Mouse (Mus musculus): ENCODE data around the gene Gm10563. TPM values are rescaled to one million over a fixed set of nuclear protein-coding genes. Genes with fewer than 3 reads are reported as not detected.
"Not testable (repeated sequence)": the region's sequence is repeated elsewhere in the genome, so short reads cannot be mapped to it uniquely, and the experiment has no call there.

Gene Gm10563
- not detected for total RNA-seq (2021)

GRCm38 (mm10) chr4:155645308-155645707 is at the start of gene Gm10563:
Gene Gm10563 (minus strand): TSS chr4:155645408.
- DNase-seq (ENCODE audit: extremely low spot score in 1 of 2, low spot score in 1 of 2) = not testable (repeated sequence)

DNA sequence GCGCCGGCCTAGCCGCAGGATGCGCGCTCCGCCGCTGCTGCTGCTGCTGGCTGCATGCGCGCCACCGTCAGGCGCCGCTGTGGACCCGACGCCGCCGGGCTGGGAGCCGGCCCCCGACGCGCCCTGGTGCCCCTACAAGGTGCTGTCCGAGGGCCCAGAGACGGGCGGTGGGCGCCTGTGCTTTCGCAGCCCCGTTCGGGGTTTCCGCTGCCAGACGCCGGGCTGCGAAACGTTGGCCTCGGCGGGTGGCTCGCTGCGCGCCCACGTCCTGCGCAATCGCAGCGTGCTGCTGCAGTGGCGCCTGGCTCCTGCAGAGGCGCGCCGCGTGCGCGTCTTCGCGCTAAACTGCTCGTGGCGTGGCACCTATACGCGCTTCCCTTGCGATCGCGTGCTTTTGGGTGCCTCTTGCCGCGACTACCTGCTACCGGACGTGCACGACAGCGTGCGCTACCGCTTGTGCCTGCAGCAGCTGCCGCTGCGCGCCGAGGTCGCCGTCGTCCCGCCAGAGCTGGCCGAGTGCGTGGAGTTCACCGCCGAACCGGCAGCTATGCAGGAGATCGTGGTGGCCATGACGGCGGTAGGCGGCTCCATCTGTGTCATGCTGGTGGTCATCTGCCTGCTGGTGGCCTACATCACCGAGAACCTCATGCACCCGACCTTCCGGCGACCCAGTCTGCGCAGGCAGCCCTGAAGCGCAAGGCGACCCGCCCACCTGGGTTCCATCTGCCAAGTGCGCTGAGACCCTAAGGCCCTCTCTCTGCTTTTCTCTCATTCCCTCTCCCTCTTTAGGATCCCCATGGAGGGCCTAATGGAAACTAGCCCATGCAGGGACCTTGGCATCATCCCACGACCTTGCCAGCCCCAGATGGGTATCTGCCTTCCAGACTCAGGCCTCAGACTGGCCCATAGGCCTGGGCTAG is 49.5 kb upstream of the Gm10563 start:
- peak; percentile 63 to 80 for DNase-seq (ENCODE audit: extremely low spot score in 1 of 2, low spot score in 1 of 2)

GRCm38 (mm10) chr4:155694111-155694481 is 48.9 kb upstream of the Gm10563 start, which contains the start of gene Fndc10:
Gene Fndc10 (plus strand): TSS chr4:155694342.
- peak in 1 of 2 experiments; percentile 61 for DNase-seq (ENCODE audit: extremely low spot score in 1 of 2, low spot score in 1 of 2)

DNA sequence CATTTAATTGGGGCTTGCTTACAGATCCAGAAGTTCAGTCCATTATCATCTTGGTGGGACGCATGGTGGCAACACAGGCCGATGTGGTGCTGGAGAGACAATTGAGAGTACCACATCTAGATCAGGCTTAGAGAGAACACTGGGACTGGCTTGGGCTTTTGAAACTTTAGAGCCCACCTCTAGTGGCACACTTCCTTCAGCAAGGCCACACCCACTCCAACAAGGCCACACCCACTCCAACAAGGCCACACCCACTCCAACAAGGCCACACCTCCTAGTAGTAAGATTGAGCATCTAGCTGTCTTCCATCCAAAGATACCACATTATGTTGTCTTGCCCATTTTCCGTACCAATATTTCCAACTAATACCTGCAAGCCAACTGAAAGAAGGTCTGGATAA is 47.2 kb upstream of the Gm10563 start:
- no peak for DNase-seq (ENCODE audit: extremely low spot score in 1 of 2, low spot score in 1 of 2)

- DNase-seq (ENCODE audit: extremely low spot score in 1 of 2, low spot score in 1 of 2) = peak in 1 of 2 experiments; percentile 58
These were observed 45.6 kb upstream of the Gm10563 start for GRCm38 (mm10) chr4:155690571-155691375.

GRCm38 (mm10) chr4:155687764-155688163 is 42.6 kb upstream of the Gm10563 start:
- not testable (repeated sequence) for DNase-seq (ENCODE audit: extremely low spot score in 1 of 2, low spot score in 1 of 2)

DNA sequence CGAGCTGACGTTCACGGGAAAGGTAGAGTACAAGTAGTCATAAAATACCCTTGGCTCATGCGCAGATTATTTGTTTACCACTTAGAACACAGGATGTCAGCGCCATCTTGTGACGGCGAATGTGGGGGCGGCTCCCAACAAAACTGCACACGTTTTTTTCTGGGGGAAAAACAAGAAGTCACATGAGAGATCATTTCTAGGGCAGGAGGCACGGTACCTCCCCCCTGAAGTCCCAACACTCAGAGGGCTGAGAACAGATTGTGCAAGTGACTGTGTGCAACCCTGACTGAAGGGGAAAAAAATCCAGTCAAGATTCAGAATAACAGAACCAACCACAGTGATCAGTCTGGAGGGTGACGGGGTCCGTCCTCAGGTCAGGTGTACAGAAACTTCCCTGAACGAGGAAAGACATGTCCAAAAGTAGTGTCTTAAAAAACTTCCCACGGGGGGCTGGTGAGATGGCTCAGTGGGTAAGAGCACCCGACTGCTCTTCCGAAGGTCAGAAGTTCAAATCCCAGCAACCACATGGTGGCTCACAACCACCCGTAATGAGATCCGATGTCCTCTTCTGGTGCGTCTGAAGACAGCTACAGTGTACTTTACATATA is 38.6 kb upstream of the Gm10563 start:
- DNase-seq (ENCODE audit: extremely low spot score in 1 of 2, low spot score in 1 of 2) = not testable (repeated sequence)

DNA sequence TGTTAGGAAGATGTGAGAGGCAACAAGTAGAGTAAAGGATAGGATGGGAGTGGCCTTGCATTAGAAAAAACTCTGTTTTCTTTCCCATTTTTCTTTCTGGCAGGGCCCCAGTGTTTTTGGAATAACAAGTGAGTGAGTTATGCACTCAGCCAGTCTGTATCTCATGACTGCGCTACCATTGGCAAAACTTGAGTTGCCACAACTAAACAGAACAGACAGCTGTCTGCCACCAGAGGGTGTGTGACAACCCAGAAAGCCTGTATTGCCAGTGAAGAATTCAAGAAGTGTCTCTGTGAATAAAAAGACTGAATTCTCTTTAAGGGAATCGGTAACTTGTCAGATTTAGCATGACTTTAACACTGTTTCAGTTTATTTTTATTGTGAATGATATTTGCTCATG is 30.8 kb upstream of the Gm10563 start:
- no peak for DNase-seq (ENCODE audit: extremely low spot score in 1 of 2, low spot score in 1 of 2)

DNA sequence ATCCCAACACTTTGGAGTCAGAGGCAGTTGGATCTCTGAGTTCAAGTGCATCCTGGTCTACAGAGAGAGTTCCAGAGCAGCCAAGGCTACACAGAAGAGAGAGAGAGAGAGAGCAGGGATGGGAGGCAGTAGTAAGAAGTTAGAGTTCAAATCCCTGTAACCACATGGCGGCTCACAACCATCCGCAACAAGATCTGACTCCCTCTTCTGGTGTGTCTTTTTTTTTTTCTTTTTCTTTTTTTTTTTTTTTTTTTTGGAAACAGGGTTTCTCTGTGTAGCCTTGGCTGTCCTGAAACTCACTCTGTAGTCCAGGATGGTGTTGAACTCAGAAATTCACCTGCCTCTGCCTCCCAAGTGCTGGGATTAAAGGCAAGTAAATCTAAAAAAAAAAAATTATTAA is 26.9 kb upstream of the Gm10563 start:
- DNase-seq (ENCODE audit: extremely low spot score in 1 of 2, low spot score in 1 of 2) = no peak

GRCm38 (mm10) chr4:155670236-155670635 is 25.0 kb upstream of the Gm10563 start:
- not testable (repeated sequence) for DNase-seq (ENCODE audit: extremely low spot score in 1 of 2, low spot score in 1 of 2)

GRCm38 (mm10) chr4:155669598-155670075 is 24.4 kb upstream of the Gm10563 start:
- DNase-seq (ENCODE audit: extremely low spot score in 1 of 2, low spot score in 1 of 2) = no peak

GRCm38 (mm10) chr4:155668689-155669597 is 23.7 kb upstream of the Gm10563 start, which contains the start of gene Mib2:
Gene Mib2 (minus strand): TSS chr4:155669198.
- DNase-seq (ENCODE audit: extremely low spot score in 1 of 2, low spot score in 1 of 2) = peak; percentile 90 to 98

GRCm38 (mm10) chr4:155666903-155667302 is 21.7 kb upstream of the Gm10563 start:
- no peak for DNase-seq (ENCODE audit: extremely low spot score in 1 of 2, low spot score in 1 of 2)

DNA sequence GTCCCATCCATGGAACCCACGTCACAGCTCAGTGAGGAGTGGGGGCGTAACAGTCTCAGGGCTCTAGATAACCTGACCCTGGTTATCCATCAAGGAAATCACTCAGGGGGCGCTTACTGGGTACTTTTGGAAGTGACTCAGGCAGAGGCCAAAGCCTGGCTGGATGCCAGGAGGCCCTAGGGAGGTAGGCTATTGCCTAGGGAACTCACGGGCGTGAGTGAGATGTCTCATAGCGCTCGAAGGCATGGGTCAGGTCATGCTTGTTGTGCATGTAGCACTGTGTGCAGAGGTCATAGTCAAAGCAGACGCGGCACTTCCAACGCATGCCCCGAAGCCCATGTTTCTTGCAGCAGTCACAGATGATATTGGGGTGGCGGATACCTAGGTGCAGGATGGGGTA is 15.4 kb upstream of the Gm10563 start:
- no peak for DNase-seq (ENCODE audit: extremely low spot score in 1 of 2, low spot score in 1 of 2)

DNA sequence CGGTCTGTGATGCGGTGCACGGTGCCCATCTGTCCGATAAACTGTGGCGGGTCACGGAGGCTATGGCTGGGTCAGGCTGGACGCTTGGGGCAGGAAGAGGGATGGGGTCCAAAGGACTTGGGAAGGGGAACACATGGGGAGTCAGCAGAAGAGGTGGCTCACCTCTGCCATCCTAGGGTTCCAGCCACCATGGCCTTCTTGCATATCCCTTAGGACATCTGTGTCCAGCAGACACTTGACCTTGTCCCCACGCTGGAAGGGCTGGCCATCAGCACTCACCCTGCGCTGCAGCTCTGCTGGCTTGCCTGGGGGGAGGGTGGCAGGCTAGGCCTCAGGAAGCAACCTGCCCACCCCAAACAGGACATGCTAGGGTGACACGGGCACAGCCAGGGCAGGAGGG is 13.8 kb upstream of the Gm10563 start:
- DNase-seq (ENCODE audit: extremely low spot score in 1 of 2, low spot score in 1 of 2) = no peak

DNA sequence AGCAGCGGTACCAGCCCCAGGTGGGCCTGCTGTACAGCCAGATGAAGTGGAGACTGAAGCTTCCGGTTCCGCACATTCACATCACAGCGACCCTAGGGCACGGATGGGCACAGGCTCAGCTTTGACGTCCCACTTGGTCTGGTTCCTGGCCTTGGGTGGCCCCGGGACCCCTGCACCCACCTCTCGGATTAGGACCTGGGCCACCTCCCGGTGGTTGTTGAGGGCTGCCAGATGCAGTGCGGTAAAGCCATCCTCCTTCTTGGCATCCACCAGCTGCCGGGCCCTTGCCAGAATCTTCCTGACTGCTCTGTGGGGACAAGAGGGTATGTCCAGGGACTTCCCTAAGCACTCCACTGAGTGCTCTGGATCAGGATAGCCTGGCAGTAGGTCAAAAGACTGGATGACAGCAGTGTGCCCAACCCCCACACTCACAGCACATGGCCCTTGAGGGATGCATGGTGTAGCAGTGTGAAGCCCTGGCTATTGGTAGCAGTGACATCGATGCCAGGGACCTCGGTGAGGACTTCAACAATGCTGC is 11.1 kb upstream of the Gm10563 start:
- DNase-seq (ENCODE audit: extremely low spot score in 1 of 2, low spot score in 1 of 2) = no peak

GRCm38 (mm10) chr4:155654456-155655298 is 9.5 kb upstream of the Gm10563 start:
- no peak for DNase-seq (ENCODE audit: extremely low spot score in 1 of 2, low spot score in 1 of 2)

DNA sequence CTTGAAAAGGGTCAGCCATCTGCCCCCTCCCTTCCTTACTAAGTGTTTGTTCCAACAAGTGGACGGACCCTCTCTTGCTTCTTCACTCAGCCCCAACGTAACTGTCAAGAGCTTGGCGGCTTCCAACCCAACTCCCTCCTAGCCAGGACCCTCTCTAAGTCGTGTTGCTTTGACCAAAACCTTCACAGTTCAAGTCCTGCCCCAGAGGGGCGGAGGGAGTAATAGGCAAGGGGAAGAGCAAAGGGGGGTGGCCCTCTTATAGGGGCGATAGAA is 8.9 kb upstream of the Gm10563 start:
- DNase-seq (ENCODE audit: extremely low spot score in 1 of 2, low spot score in 1 of 2) = no peak
